Comparison of ENCODE assay signal across 22 mouse cellular contexts in the genomic region with DNA sequence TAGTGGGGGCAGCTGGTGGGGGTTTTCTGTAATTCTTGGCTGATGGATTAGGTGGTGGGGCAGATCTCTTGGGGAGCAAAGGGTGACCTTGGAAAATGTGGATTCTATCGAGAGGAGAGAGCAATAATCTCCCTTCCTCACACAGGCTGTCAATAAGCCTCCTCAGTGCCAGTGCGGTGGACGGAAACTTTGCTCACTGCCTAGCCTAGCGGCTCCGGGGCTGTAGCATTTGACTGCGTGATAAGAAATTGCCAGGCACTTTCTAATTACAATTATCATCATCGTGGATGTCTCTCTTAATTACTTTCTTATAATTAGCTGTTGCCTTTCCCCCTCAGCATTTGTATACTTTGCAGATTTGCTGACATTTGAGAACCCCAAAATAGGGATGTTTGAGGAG.
DNase-seq lines count a peak whose midpoint lies in the region; ATAC-seq lines count a peak whose summit lies in the region.
"Had no signal": no experiment of that assay in that cellular context is flagged by ENCODE, and none has a peak within 500 bp of the region (broad histone marks: within the 10 kb centered on the region; RNA-seq: fewer than 3 reads in every experiment).

No protein-coding gene starts in this region.

- H3K36me3 ChIP-seq in embryonic facial prominence, embryonic 14.5 days (ENCODE audit: control insufficient read depth, insufficient read depth, low read length), result no peaks in the 10 kb centered on the region
- no peaks in the 10 kb centered on the region for H3K36me3 ChIP-seq in embryonic facial prominence, embryonic 10.5 days (replicated peaks)
- H3K36me3 ChIP-seq in hindbrain, embryonic 15.5 days, result no peaks in the 10 kb centered on the region
- no peaks in the 10 kb centered on the region for H3K36me3 ChIP-seq in hindbrain, embryonic 12.5 days
- H3K36me3 ChIP-seq in midbrain, embryonic 13.5 days, result no peaks in the 10 kb centered on the region
- no peaks in the 10 kb centered on the region for H3K36me3 ChIP-seq in midbrain, embryonic 16.5 days (ENCODE audit: control insufficient read depth, insufficient read depth, low read length)
- H3K36me3 ChIP-seq: limb, embryonic 10.5 days; limb, embryonic 15.5 days; stomach, embryonic 15.5 days had no signal

- no peaks in the 10 kb centered on the region for H3K9me3 ChIP-seq in embryonic facial prominence, embryonic 14.5 days (ENCODE audit: control insufficient read depth, low read length)
- no peaks in the 10 kb centered on the region for H3K9me3 ChIP-seq in embryonic facial prominence, embryonic 10.5 days
- H3K9me3 ChIP-seq in hindbrain, embryonic 15.5 days, result no peaks in the 10 kb centered on the region
- H3K9me3 ChIP-seq in hindbrain, embryonic 12.5 days (replicated peaks), result no peaks in the 10 kb centered on the region
- no peaks in the 10 kb centered on the region for H3K9me3 ChIP-seq in midbrain, embryonic 13.5 days
- no peaks in the 10 kb centered on the region for H3K9me3 ChIP-seq in midbrain, embryonic 16.5 days (replicated peaks; ENCODE audit: control insufficient read depth, low read length, poor library complexity, severe bottlenecking)
- H3K9me3 ChIP-seq: limb, embryonic 10.5 days; limb, embryonic 15.5 days; stomach, embryonic 15.5 days had no signal

- ATAC-seq in embryonic facial prominence, embryonic 14.5 days (ENCODE audit: low read depth), result no peak
- 0 out of 2 replicates have a peak, but pooled peaks have one; percentile 38 for ATAC-seq in hindbrain, embryonic 15.5 days (ENCODE audit: low FRiP score, low read depth)
- no peak for ATAC-seq in hindbrain, embryonic 12.5 days (ENCODE audit: low FRiP score)
- no peak for ATAC-seq in midbrain, embryonic 13.5 days
- ATAC-seq in midbrain, embryonic 16.5 days, result no peak
- ATAC-seq: activated CD4-positive, CD25-positive, alpha-beta regulatory T cell, adult 4 months; inflammation-experienced regulatory T-cells, adult 6 months had no signal

- no peak overlapping the region for H3K4me2 ChIP-seq in embryonic facial prominence, embryonic 14.5 days (ENCODE audit: low read depth, low read length)
- H3K4me2 ChIP-seq in hindbrain, embryonic 15.5 days, result no peak overlapping the region
- H3K4me2 ChIP-seq in hindbrain, embryonic 12.5 days (replicated peaks), result no peak overlapping the region
- no peak overlapping the region for H3K4me2 ChIP-seq in midbrain, embryonic 13.5 days (replicated peaks)
- H3K4me2 ChIP-seq in midbrain, embryonic 16.5 days (ENCODE audit: low read length), result no peak overlapping the region
- H3K4me2 ChIP-seq: limb, embryonic 15.5 days; stomach, embryonic 15.5 days had no signal

- 0 out of 2 replicates have a peak overlapping the region, but pooled peaks have one; percentile 11 for H3K9ac ChIP-seq in embryonic facial prominence, embryonic 14.5 days (ENCODE audit: low read depth, low read length)
- H3K9ac ChIP-seq in hindbrain, embryonic 15.5 days, result no peak overlapping the region
- H3K9ac ChIP-seq in hindbrain, embryonic 12.5 days, result no peak overlapping the region
- no peak overlapping the region for H3K9ac ChIP-seq in midbrain, embryonic 13.5 days (replicated peaks)
- H3K9ac ChIP-seq in midbrain, embryonic 16.5 days (ENCODE audit: low read depth, low read length), result no peak overlapping the region
- H3K9ac ChIP-seq: limb, embryonic 15.5 days; stomach, embryonic 15.5 days had no signal

- H3K4me3 ChIP-seq in embryonic facial prominence, embryonic 14.5 days (ENCODE audit: low read depth, low read length), result no peak overlapping the region
- H3K4me3 ChIP-seq in embryonic facial prominence, embryonic 10.5 days, result no peak overlapping the region
- H3K4me3 ChIP-seq in hindbrain, embryonic 15.5 days, result no peak overlapping the region
- H3K4me3 ChIP-seq in hindbrain, embryonic 12.5 days, result no peak overlapping the region
- no peak overlapping the region for H3K4me3 ChIP-seq in midbrain, embryonic 13.5 days (replicated peaks)
- no peak overlapping the region for H3K4me3 ChIP-seq in midbrain, embryonic 16.5 days (ENCODE audit: low read depth, low read length)
- H3K4me3 ChIP-seq: limb, embryonic 10.5 days; limb, embryonic 15.5 days; stomach, embryonic 15.5 days had no signal

- H3K27ac ChIP-seq in embryonic facial prominence, embryonic 14.5 days (replicated peaks; ENCODE audit: low read depth, low read length), result no peak overlapping the region
- H3K27ac ChIP-seq in embryonic facial prominence, embryonic 10.5 days (replicated peaks), result no peak overlapping the region
- H3K27ac ChIP-seq in hindbrain, embryonic 15.5 days (replicated peaks), result no peak overlapping the region
- no peak overlapping the region for H3K27ac ChIP-seq in hindbrain, embryonic 12.5 days
- H3K27ac ChIP-seq in midbrain, embryonic 13.5 days, result peak overlapping the region; percentile 7; the same call in 1 of the 2 replicates
- no peak overlapping the region for H3K27ac ChIP-seq in midbrain, embryonic 16.5 days (ENCODE audit: low read length)
- H3K27ac ChIP-seq: limb, embryonic 10.5 days; limb, embryonic 15.5 days; macrophage; stomach, embryonic 15.5 days had no signal

- H3K27me3 ChIP-seq in embryonic facial prominence, embryonic 14.5 days (replicated peaks; ENCODE audit: control insufficient read depth, insufficient read depth, low read length), result no peaks in the 10 kb centered on the region
- H3K27me3 ChIP-seq in embryonic facial prominence, embryonic 10.5 days (replicated peaks; ENCODE audit: low read depth, poor library complexity, severe bottlenecking), result no peaks in the 10 kb centered on the region
- H3K27me3 ChIP-seq in hindbrain, embryonic 15.5 days, result no peaks in the 10 kb centered on the region
- no peaks in the 10 kb centered on the region for H3K27me3 ChIP-seq in hindbrain, embryonic 12.5 days
- no peaks in the 10 kb centered on the region for H3K27me3 ChIP-seq in midbrain, embryonic 13.5 days
- H3K27me3 ChIP-seq in midbrain, embryonic 16.5 days (ENCODE audit: control insufficient read depth, insufficient read depth, low read depth, low read length), result no peaks in the 10 kb centered on the region

- no peak for DNase-seq in embryonic facial prominence, embryonic 14.5 days (ENCODE audit: low spot score)
- no peak for DNase-seq in embryonic facial prominence, embryonic 10.5 days (ENCODE audit: low spot score)
- DNase-seq in urinary bladder, postnatal 14 days (ENCODE audit: low spot score), result no peak
- DNase-seq: adrenal gland, adult 2 months; adrenal gland, postnatal 36 days; cerebellum, adult 8-10 months; cerebellum, postnatal 25 days; kidney, adult 11 months; kidney, postnatal 14 days; layer of hippocampus, adult 9-11 months; lung, postnatal 10 days; right cerebral cortex, postnatal 25 days had no signal

- H3K4me1 ChIP-seq in embryonic facial prominence, embryonic 14.5 days (ENCODE audit: control insufficient read depth, insufficient read depth, low read length), result no peaks in the 10 kb centered on the region
- H3K4me1 ChIP-seq in embryonic facial prominence, embryonic 10.5 days, result peaks cover 30% of the 10 kb centered on the region
- peaks cover 9% of the 10 kb centered on the region for H3K4me1 ChIP-seq in hindbrain, embryonic 15.5 days (replicated peaks)
- H3K4me1 ChIP-seq in hindbrain, embryonic 12.5 days, result peaks cover 15% of the 10 kb centered on the region
- peaks cover 25% of the 10 kb centered on the region for H3K4me1 ChIP-seq in midbrain, embryonic 13.5 days (replicated peaks)
- H3K4me1 ChIP-seq in midbrain, embryonic 16.5 days (ENCODE audit: control insufficient read depth, insufficient read depth, low read length), result 0 out of 2 replicates have a peak, but pooled peaks cover 12% of the 10 kb centered on the region
- H3K4me1 ChIP-seq: limb, embryonic 15.5 days; stomach, embryonic 15.5 days had no signal

- 24% methylated on average over 7 of the region's 7 CpGs for WGBS in embryonic facial prominence, embryonic 14.5 days
- 51% methylated on average over 7 of the region's 7 CpGs for WGBS in embryonic facial prominence, embryonic 10.5 days
- WGBS in hindbrain, embryonic 15.5 days, result 26% methylated on average over 7 of the region's 7 CpGs
- WGBS in hindbrain, embryonic 12.5 days, result 50% methylated on average over 7 of the region's 7 CpGs
- 34% methylated on average over 7 of the region's 7 CpGs for WGBS in midbrain, embryonic 13.5 days
- 29% methylated on average over 7 of the region's 7 CpGs for WGBS in midbrain, embryonic 16.5 days
